Mouse (Mus musculus) kidney, adult 2 months (tissue): ENCODE data around the gene Gfi1b.

ENCODE experiments used
- CTCF ChIP-seq: fragments of 200-500 bp; conservative IDR thresholded peaks from 2 replicates; pipeline ENCODE4 v1.5.1; 2011; ENCODE audit warnings: low read depth, mild to moderate bottlenecking, control low read depth, low read length, moderate library complexity, mixed read lengths; ENCODE audit not compliant: insufficient read depth, insufficient read length
- POLR2A ChIP-seq: fragments of 200-500 bp; IDR thresholded peaks from one replicate; pipeline ENCODE4 v1.6.1; 2011; ENCODE audit warnings: low read depth, low read length, control low read depth

- TF ChIP-seq CTCF (no peak), POLR2A (peak; percentile 26)
These were observed 19.0 kb upstream of the Gfi1b start, which contains the start of gene Tsc1 for GRCm38 (mm10) chr2:28640461-28641424.
